Mouse (Mus musculus) hindbrain, postnatal 0 days (tissue): Measurements from ENCODE around the gene Clec12b. TPM values are rescaled to one million over a fixed set of nuclear protein-coding genes. Genes with fewer than 3 reads are reported as not detected.

Source experiments
- ATAC-seq: fragments of 200-750 bp; cut with Nextera tagmentation; 2 replicates; pipeline ENCODE4 v1.8.0; 2017; ENCODE audit warnings: mild to moderate bottlenecking, moderate TSS enrichment, moderate library complexity
- DNase-seq: peaks from one replicate; pipeline ENCODE4 v3.0.0-alpha.2; 2015; ENCODE audit warnings: low spot score
- H3K27ac ChIP-seq: fragments of 300-500 bp; sonication (generic); 2 replicates; pipeline ENCODE4 v1.5.1; 2014; ENCODE audit warnings: mild to moderate bottlenecking
- H3K27me3 ChIP-seq: fragments of 300-500 bp; sonication (generic); 2 replicates; pipeline ENCODE4 v1.6.1; 2014; ENCODE audit warnings: low read length, mixed read lengths; ENCODE audit not compliant: insufficient read depth
- H3K36me3 ChIP-seq: fragments of 300-500 bp; sonication (generic); 2 replicates; pipeline ENCODE4 v1.6.1; 2014; ENCODE audit warnings: low read length, mixed read lengths; ENCODE audit not compliant: insufficient read depth
- H3K4me1 ChIP-seq: fragments of 300-500 bp; sonication (generic); 2 replicates; pipeline ENCODE4 v1.6.1; 2014; ENCODE audit warnings: antibody characterized with exemption, low read length, mixed read lengths; ENCODE audit not compliant: insufficient read depth
- H3K4me2 ChIP-seq: fragments of 300-500 bp; sonication (generic); 2 replicates; pipeline ENCODE4 v1.6.1; 2014; ENCODE audit warnings: low read depth, mild to moderate bottlenecking, low read length, moderate library complexity, mixed read lengths
- H3K4me3 ChIP-seq: fragments of 300-500 bp; sonication (generic); 2 replicates; pipeline ENCODE4 v1.5.1; 2014; ENCODE audit warnings: low read length
- H3K9ac ChIP-seq: fragments of 300-500 bp; sonication (generic); replicated peaks from 2 replicates; pipeline ENCODE4 v1.6.1; 2014; ENCODE audit warnings: mild to moderate bottlenecking, low read length, moderate library complexity, mixed read lengths
- H3K9me3 ChIP-seq: fragments of 300-500 bp; sonication (generic); 2 replicates; pipeline ENCODE4 v1.6.1; 2016; ENCODE audit warnings: low read length, mixed read lengths
- CTCF ChIP-seq: IDR thresholded peaks from 2 replicates; pipeline ENCODE4 v1.5.1; 2016; ENCODE audit warnings: antibody characterized with exemption, control low read depth, low read depth
- WGBS: fragments of 180-500 bp; shearing (Covaris S2); extraction: QIAGEN DNeasy Blood & Tissue Kit; methylation state at CpG from one replicate; pipeline ENCODE4 v1.1.7; 2014; 5-methylcytosine and 5-hydroxymethylcytosine counted together
- polyA plus RNA-seq: library from polyadenylated mRNA; unstranded; fragments of >200 nt; fragmentation: Nextera tagmentation; extraction: Ambion mirVana; gene quantifications from 2 replicates; pipeline ENCODE4 v1.2.1, GENCODE M21; 2015
- total RNA-seq: library from RNA; depleted of rRNA; stranded (reverse); fragments of >200 nt; gene quantifications from 2 replicates; pipeline ENCODE4 v1.2.3, GENCODE M21; 2014

Gene Clec12b
- total and polyA plus RNA-seq, 2 experiments from 2014 or later: 0.42 to 0.49 TPM

GRCm38 (mm10) chr6:129422311-129422710 is 36.6 kb upstream of the Clec12b start:
- Histone ChIP-seq H3K9me3 (no peaks in the 10 kb centered on the region), H3K4me3 (no peak overlapping the region), H3K4me1 (no peaks in the 10 kb centered on the region), H3K27ac (no peak overlapping the region), H3K9ac (no peak overlapping the region), H3K36me3 (no peaks in the 10 kb centered on the region), H3K4me2 (no peak overlapping the region), H3K27me3 (no peaks in the 10 kb centered on the region)
- 82% methylated on average over 3 of the region's 3 CpGs for WGBS
- DNase-seq: no peak
- no peak for ATAC-seq
- TF ChIP-seq CTCF: no peak

GRCm38 (mm10) chr6:129414177-129414576 is 28.5 kb upstream of the Clec12b start:
- Histone ChIP-seq H3K9ac (no peak overlapping the region), H3K36me3 (no peaks in the 10 kb centered on the region), H3K27me3 (no peaks in the 10 kb centered on the region), H3K4me3 (no peak overlapping the region), H3K9me3 (no peaks in the 10 kb centered on the region), H3K4me2 (no peak overlapping the region), H3K27ac (no peak overlapping the region), H3K4me1 (no peaks in the 10 kb centered on the region)
- no peak for ATAC-seq
- no peak for DNase-seq
- no peak for TF ChIP-seq CTCF
- 68% methylated on average over 1 of the region's 1 CpGs for WGBS

GRCm38 (mm10) chr6:129408562-129408961 is 22.9 kb upstream of the Clec12b start, which contains the start of gene Clec9a:
TSS of gene Clec9a (plus strand) at chr6:129408862.
- WGBS: 88% methylated on average over 2 of the region's 2 CpGs
- no peaks in the 10 kb centered on the region for H3K36me3 ChIP-seq
- H3K27me3 ChIP-seq: no peaks in the 10 kb centered on the region
- TF ChIP-seq CTCF: no peak
- no peak within 1 kb of the TSS for H3K27ac ChIP-seq
- no peak within 1 kb of the TSS for H3K4me3 ChIP-seq
- H3K4me2 ChIP-seq: no peak within 1 kb of the TSS
- H3K4me1 ChIP-seq: no peaks in the 10 kb centered on the region
- no peaks in the 10 kb centered on the region for H3K9me3 ChIP-seq
- no peak within 1 kb of the TSS for H3K9ac ChIP-seq
- ATAC-seq (no peak), DNase-seq (no peak)

- H3K4me2 ChIP-seq: no peak overlapping the region
- H3K9ac ChIP-seq: no peak overlapping the region
- no peaks in the 10 kb centered on the region for H3K4me1 ChIP-seq
- H3K27ac ChIP-seq: no peak overlapping the region; the same call in 1 of the 2 replicates
- no peak for DNase-seq
- TF ChIP-seq CTCF: no peak
- ATAC-seq: no peak
- no peaks in the 10 kb centered on the region for H3K9me3 ChIP-seq
- WGBS: 37% methylated on average over 2 of the region's 2 CpGs
- H3K36me3 ChIP-seq: no peaks in the 10 kb centered on the region
- H3K27me3 ChIP-seq: no peaks in the 10 kb centered on the region
- H3K4me3 ChIP-seq: no peak overlapping the region
Observed at GRCm38 (mm10) chr6:129407324-129407723, 21.6 kb upstream of the Clec12b start.

GRCm38 (mm10) chr6:129405999-129406398 is 20.3 kb upstream of the Clec12b start:
- DNase-seq (no peak), ATAC-seq (no peak)
- Histone ChIP-seq H3K9ac (no peak overlapping the region), H3K36me3 (no peaks in the 10 kb centered on the region), H3K27me3 (no peaks in the 10 kb centered on the region), H3K27ac (no peak overlapping the region), H3K4me2 (no peak overlapping the region), H3K9me3 (no peaks in the 10 kb centered on the region), H3K4me1 (no peaks in the 10 kb centered on the region), H3K4me3 (no peak overlapping the region)
- no peak for TF ChIP-seq CTCF

- no peak for ATAC-seq
- no peak overlapping the region for H3K4me3 ChIP-seq
- H3K4me1 ChIP-seq: no peaks in the 10 kb centered on the region
- no peak for TF ChIP-seq CTCF
- H3K9me3 ChIP-seq: no peaks in the 10 kb centered on the region
- H3K9ac ChIP-seq: no peak overlapping the region
- H3K4me2 ChIP-seq: no peak overlapping the region
- no peak overlapping the region for H3K27ac ChIP-seq
- no peaks in the 10 kb centered on the region for H3K27me3 ChIP-seq
- WGBS: 82% methylated on average over 6 of the region's 6 CpGs
- no peak for DNase-seq
- H3K36me3 ChIP-seq: no peaks in the 10 kb centered on the region
Observed at GRCm38 (mm10) chr6:129403391-129403790, 17.7 kb upstream of the Clec12b start.

GRCm38 (mm10) chr6:129402404-129402803 is 16.7 kb upstream of the Clec12b start:
- Histone ChIP-seq H3K27me3 (no peaks in the 10 kb centered on the region), H3K9ac (no peak overlapping the region), H3K4me3 (no peak overlapping the region), H3K36me3 (no peaks in the 10 kb centered on the region), H3K4me1 (no peaks in the 10 kb centered on the region), H3K27ac (no peak overlapping the region), H3K9me3 (no peaks in the 10 kb centered on the region), H3K4me2 (no peak overlapping the region)
- 87% methylated on average over 2 of the region's 2 CpGs for WGBS
- no peak for TF ChIP-seq CTCF
- ATAC-seq: no peak
- DNase-seq: no peak

GRCm38 (mm10) chr6:129399945-129400344 is 14.3 kb upstream of the Clec12b start:
- DNase-seq: no peak
- ATAC-seq: no peak
- no peak overlapping the region for H3K9ac ChIP-seq
- WGBS: 54% methylated on average over 6 of the region's 6 CpGs
- no peaks in the 10 kb centered on the region for H3K27me3 ChIP-seq
- no peak overlapping the region for H3K27ac ChIP-seq
- H3K4me2 ChIP-seq: no peak overlapping the region
- H3K4me1 ChIP-seq: no peaks in the 10 kb centered on the region
- no peak overlapping the region for H3K4me3 ChIP-seq
- no peak for TF ChIP-seq CTCF
- no peaks in the 10 kb centered on the region for H3K36me3 ChIP-seq
- no peaks in the 10 kb centered on the region for H3K9me3 ChIP-seq
